Mouse (Mus musculus) kidney, adult 11 months (tissue): Measurements from ENCODE around the gene Angptl7.

Source experiments
- DNase-seq: peaks from one replicate; pipeline ENCODE4 v3.0.0; 2022

Angptl7 gene

GRCm38 (mm10) chr4:148500410-148500867, at the start of gene Angptl7:
Angptl7 (minus strand) TSS chr4:148500460.
- peak; percentile 55 for DNase-seq

- DNase-seq: no peak
Measured at GRCm38 (mm10) chr4:148549106-148549505, 48.8 kb upstream of the Angptl7 start.

GRCm38 (mm10) chr4:148535876-148536275, 35.6 kb upstream of the Angptl7 start:
- DNase-seq: no peak

GRCm38 (mm10) chr4:148533613-148534328, 33.5 kb upstream of the Angptl7 start:
- no peak for DNase-seq

- no peak for DNase-seq
Measured at GRCm38 (mm10) chr4:148532516-148532915, 32.3 kb upstream of the Angptl7 start.

GRCm38 (mm10) chr4:148531341-148531740, 31.1 kb upstream of the Angptl7 start:
- DNase-seq: no peak

GRCm38 (mm10) chr4:148530778-148531177, 30.5 kb upstream of the Angptl7 start:
- DNase-seq: no peak

- DNase-seq: no peak
Measured at GRCm38 (mm10) chr4:148530351-148530750, 30.1 kb upstream of the Angptl7 start.

- DNase-seq: no peak
Measured at GRCm38 (mm10) chr4:148527158-148527910, 27.1 kb upstream of the Angptl7 start.

- no peak for DNase-seq
Measured at GRCm38 (mm10) chr4:148523538-148523937, 23.3 kb upstream of the Angptl7 start.

GRCm38 (mm10) chr4:148518235-148518795, 18.1 kb upstream of the Angptl7 start:
- DNase-seq: no peak

GRCm38 (mm10) chr4:148517809-148518208, 17.5 kb upstream of the Angptl7 start:
- peak; percentile 45 for DNase-seq

GRCm38 (mm10) chr4:148515313-148515712, 15.1 kb upstream of the Angptl7 start:
- peak; percentile 77 for DNase-seq

GRCm38 (mm10) chr4:148513021-148513559, 12.8 kb upstream of the Angptl7 start:
- peak; percentile 72 for DNase-seq

- DNase-seq: no peak
Measured at GRCm38 (mm10) chr4:148511334-148511733, 11.1 kb upstream of the Angptl7 start.

- no peak for DNase-seq
Measured at GRCm38 (mm10) chr4:148510691-148511090, 10.4 kb upstream of the Angptl7 start.

- no peak for DNase-seq
Measured at GRCm38 (mm10) chr4:148509450-148510084, 9.3 kb upstream of the Angptl7 start.

- DNase-seq: no peak
Measured at GRCm38 (mm10) chr4:148508084-148508849, 8.0 kb upstream of the Angptl7 start.

- no peak for DNase-seq
Measured at GRCm38 (mm10) chr4:148507585-148507984, 7.3 kb upstream of the Angptl7 start.

GRCm38 (mm10) chr4:148504497-148504959, 4.3 kb upstream of the Angptl7 start:
- peak; percentile 37 for DNase-seq

GRCm38 (mm10) chr4:148495874-148496689, 4.2 kb downstream of the Angptl7 start:
- DNase-seq: no peak
